Mouse (Mus musculus): ENCODE measurements around the gene Slc22a18. TPM values are rescaled to one million over a fixed set of nuclear protein-coding genes. Genes with fewer than 3 reads are reported as not detected.

Slc22a18 gene
- polyA plus RNA-seq, 1 experiment from 2014 or later = 1.1 TPM

GRCm38 (mm10) chr7:143495104-143495961, 21.8 kb downstream of the Slc22a18 start:
- H3K27ac ChIP-seq (replicated peaks in 1 of 2; ENCODE audit: control insufficient read depth in 1 of 2, insufficient read depth in 1 of 2, low read depth in 2 of 2, low read length in 2 of 2) = no peak overlapping the region
- no peak overlapping the region for H3K4me3 ChIP-seq (ENCODE audit: control insufficient read depth in 1 of 2, insufficient read depth in 1 of 2, low read depth in 1 of 2, low read length in 2 of 2)
- H3K4me2 ChIP-seq (ENCODE audit: low read length) = no peak overlapping the region
- no peak for ATAC-seq (ENCODE audit: insufficient number of reproducible peaks, insufficient read depth, low FRiP score, low read depth)
- WGBS = 65% methylated on average over 8 of the region's 8 CpGs
- H3K36me3 ChIP-seq (ENCODE audit: control insufficient read depth, insufficient read depth, low read length) = no peaks in the 10 kb centered on the region
- no peaks in the 10 kb centered on the region for H3K9me3 ChIP-seq (ENCODE audit: control insufficient read depth, low read length)
- no peak overlapping the region for H3K9ac ChIP-seq (ENCODE audit: low read length)
- H3K27me3 ChIP-seq (ENCODE audit: control insufficient read depth, insufficient read depth, low read length) = peaks cover 58% of the 10 kb centered on the region
- no peaks in the 10 kb centered on the region for H3K4me1 ChIP-seq (ENCODE audit: control insufficient read depth in 2 of 2, insufficient read depth in 2 of 2, low read length in 2 of 2)

GRCm38 (mm10) chr7:143498584-143498983, 25.0 kb downstream of the Slc22a18 start:
- Histone ChIP-seq H3K4me3 (ENCODE audit: control insufficient read depth in 1 of 2, insufficient read depth in 1 of 2, low read depth in 1 of 2, low read length in 2 of 2) (no peak overlapping the region), H3K27me3 (ENCODE audit: control insufficient read depth, insufficient read depth, low read length) (peaks cover 61% of the 10 kb centered on the region), H3K9ac (ENCODE audit: low read length) (no peak overlapping the region), H3K27ac (replicated peaks in 1 of 2; ENCODE audit: control insufficient read depth in 1 of 2, insufficient read depth in 1 of 2, low read depth in 2 of 2, low read length in 2 of 2) (no peak overlapping the region), H3K4me1 (ENCODE audit: control insufficient read depth in 2 of 2, insufficient read depth in 2 of 2, low read length in 2 of 2) (peaks cover 6 to 7% of the 10 kb centered on the region in 2 experiments; a peak in 3 of 4 replicates), H3K4me2 (ENCODE audit: low read length) (no peak overlapping the region), H3K36me3 (ENCODE audit: control insufficient read depth, insufficient read depth, low read length) (no peaks in the 10 kb centered on the region), H3K9me3 (ENCODE audit: control insufficient read depth, low read length) (no peaks in the 10 kb centered on the region)
- no peak; the same call in 1 of the 2 replicates for ATAC-seq (ENCODE audit: insufficient number of reproducible peaks, insufficient read depth, low FRiP score, low read depth)
- 88% methylated on average over 4 of the region's 4 CpGs for WGBS

GRCm38 (mm10) chr7:143500912-143501311, 27.4 kb downstream of the Slc22a18 start:
- H3K9me3 ChIP-seq (ENCODE audit: control insufficient read depth, low read length) = no peaks in the 10 kb centered on the region
- ATAC-seq (ENCODE audit: insufficient number of reproducible peaks, insufficient read depth, low FRiP score, low read depth) = no peak
- 46% methylated on average over 2 of the region's 2 CpGs for WGBS
- H3K36me3 ChIP-seq (ENCODE audit: control insufficient read depth, insufficient read depth, low read length) = no peaks in the 10 kb centered on the region
- peaks cover 70% of the 10 kb centered on the region for H3K27me3 ChIP-seq (ENCODE audit: control insufficient read depth, insufficient read depth, low read length)
- no peak overlapping the region for H3K4me3 ChIP-seq (ENCODE audit: control insufficient read depth in 1 of 2, insufficient read depth in 1 of 2, low read depth in 1 of 2, low read length in 2 of 2)
- H3K27ac ChIP-seq (replicated peaks in 1 of 2; ENCODE audit: control insufficient read depth in 1 of 2, insufficient read depth in 1 of 2, low read depth in 2 of 2, low read length in 2 of 2) = no peak overlapping the region
- H3K4me2 ChIP-seq (ENCODE audit: low read length) = no peak overlapping the region
- peaks cover 6 to 7% of the 10 kb centered on the region in 2 experiments; a peak in 3 of 4 replicates for H3K4me1 ChIP-seq (ENCODE audit: control insufficient read depth in 2 of 2, insufficient read depth in 2 of 2, low read length in 2 of 2)
- H3K9ac ChIP-seq (ENCODE audit: low read length) = no peak overlapping the region

- Histone ChIP-seq H3K36me3 (ENCODE audit: control insufficient read depth, insufficient read depth, low read length) (no peaks in the 10 kb centered on the region), H3K4me2 (ENCODE audit: low read length) (peak overlapping the region; percentile 90), H3K9me3 (ENCODE audit: control insufficient read depth, low read length) (no peaks in the 10 kb centered on the region), H3K9ac (ENCODE audit: low read length) (peak overlapping the region; percentile 52; the same call in 1 of the 2 replicates), H3K27ac (replicated peaks in 1 of 2; ENCODE audit: control insufficient read depth in 1 of 2, insufficient read depth in 1 of 2, low read depth in 2 of 2, low read length in 2 of 2) (no peak overlapping the region), H3K4me3 (ENCODE audit: control insufficient read depth in 1 of 2, insufficient read depth in 1 of 2, low read depth in 1 of 2, low read length in 2 of 2) (peak overlapping the region; percentile 46 to 48), H3K27me3 (ENCODE audit: control insufficient read depth, insufficient read depth, low read length) (peaks cover 70% of the 10 kb centered on the region), H3K4me1 (ENCODE audit: control insufficient read depth in 2 of 2, insufficient read depth in 2 of 2, low read length in 2 of 2) (peaks cover 6 to 7% of the 10 kb centered on the region in 2 experiments; a peak in 3 of 4 replicates)
- 2% methylated on average over 55 of the region's 55 CpGs for WGBS
- ATAC-seq (ENCODE audit: insufficient number of reproducible peaks, insufficient read depth, low FRiP score, low read depth) = no peak
Observed at GRCm38 (mm10) chr7:143501643-143502417, 28.3 kb downstream of the Slc22a18 start.

GRCm38 (mm10) chr7:143502418-143503200, 29.1 kb downstream of the Slc22a18 start, which contains the start of gene Phlda2:
Gene Phlda2, minus strand, starts transcription at chr7:143503150.
- 2% methylated on average over 51 of the region's 51 CpGs for WGBS
- Histone ChIP-seq H3K9me3 (ENCODE audit: control insufficient read depth, low read length) (no peaks in the 10 kb centered on the region), H3K36me3 (ENCODE audit: control insufficient read depth, insufficient read depth, low read length) (no peaks in the 10 kb centered on the region), H3K4me1 (ENCODE audit: control insufficient read depth in 2 of 2, insufficient read depth in 2 of 2, low read length in 2 of 2) (peaks cover 6 to 7% of the 10 kb centered on the region in 2 experiments; a peak in 3 of 4 replicates), H3K4me2 (ENCODE audit: low read length) (peak within 1 kb of the TSS; percentile 90), H3K4me3 (ENCODE audit: control insufficient read depth in 1 of 2, insufficient read depth in 1 of 2, low read depth in 1 of 2, low read length in 2 of 2) (peak within 1 kb of the TSS; percentile 46 to 48), H3K27ac (replicated peaks in 1 of 2; ENCODE audit: control insufficient read depth in 1 of 2, insufficient read depth in 1 of 2, low read depth in 2 of 2, low read length in 2 of 2) (no peak within 1 kb of the TSS), H3K9ac (ENCODE audit: low read length) (peak within 1 kb of the TSS; percentile 52; the same call in 1 of the 2 replicates), H3K27me3 (ENCODE audit: control insufficient read depth, insufficient read depth, low read length) (peaks cover 64% of the 10 kb centered on the region)
- ATAC-seq (ENCODE audit: insufficient number of reproducible peaks, insufficient read depth, low FRiP score, low read depth) = no peak

- H3K36me3 ChIP-seq (ENCODE audit: control insufficient read depth, insufficient read depth, low read length) = no peaks in the 10 kb centered on the region
- no peak overlapping the region for H3K4me2 ChIP-seq (ENCODE audit: low read length)
- no peaks in the 10 kb centered on the region for H3K9me3 ChIP-seq (ENCODE audit: control insufficient read depth, low read length)
- no peak overlapping the region for H3K27ac ChIP-seq (replicated peaks in 1 of 2; ENCODE audit: control insufficient read depth in 1 of 2, insufficient read depth in 1 of 2, low read depth in 2 of 2, low read length in 2 of 2)
- no peak overlapping the region for H3K4me3 ChIP-seq (ENCODE audit: control insufficient read depth in 1 of 2, insufficient read depth in 1 of 2, low read depth in 1 of 2, low read length in 2 of 2)
- H3K27me3 ChIP-seq (ENCODE audit: control insufficient read depth, insufficient read depth, low read length) = peaks cover 51% of the 10 kb centered on the region
- no peak overlapping the region for H3K9ac ChIP-seq (ENCODE audit: low read length)
- no peak for ATAC-seq (ENCODE audit: insufficient number of reproducible peaks, insufficient read depth, low FRiP score, low read depth)
- peaks cover 6 to 7% of the 10 kb centered on the region in 2 experiments; a peak in 3 of 4 replicates for H3K4me1 ChIP-seq (ENCODE audit: control insufficient read depth in 2 of 2, insufficient read depth in 2 of 2, low read length in 2 of 2)
- WGBS = 86% methylated on average over 6 of the region's 6 CpGs
Observed at GRCm38 (mm10) chr7:143503926-143504325, 30.4 kb downstream of the Slc22a18 start.

- H3K4me3 ChIP-seq (ENCODE audit: control insufficient read depth in 1 of 2, insufficient read depth in 1 of 2, low read depth in 1 of 2, low read length in 2 of 2) = no peak overlapping the region
- H3K36me3 ChIP-seq (ENCODE audit: control insufficient read depth, insufficient read depth, low read length) = no peaks in the 10 kb centered on the region
- H3K9me3 ChIP-seq (ENCODE audit: control insufficient read depth, low read length) = no peaks in the 10 kb centered on the region
- peaks cover 6 to 7% of the 10 kb centered on the region in 2 experiments; a peak in 3 of 4 replicates for H3K4me1 ChIP-seq (ENCODE audit: control insufficient read depth in 2 of 2, insufficient read depth in 2 of 2, low read length in 2 of 2)
- H3K27me3 ChIP-seq (ENCODE audit: control insufficient read depth, insufficient read depth, low read length) = peaks cover 43% of the 10 kb centered on the region
- WGBS = 77% methylated on average over 2 of the region's 2 CpGs
- H3K9ac ChIP-seq (ENCODE audit: low read length) = no peak overlapping the region
- H3K4me2 ChIP-seq (ENCODE audit: low read length) = no peak overlapping the region
- H3K27ac ChIP-seq (replicated peaks in 1 of 2; ENCODE audit: control insufficient read depth in 1 of 2, insufficient read depth in 1 of 2, low read depth in 2 of 2, low read length in 2 of 2) = no peak overlapping the region
- no peak for ATAC-seq (ENCODE audit: insufficient number of reproducible peaks, insufficient read depth, low FRiP score, low read depth)
Observed at GRCm38 (mm10) chr7:143505411-143505810, 31.9 kb downstream of the Slc22a18 start.

Data from heart, embryonic 14.5 days (tissue).